Mouse (Mus musculus) C2C12 (cell line): ENCODE data around the gene Gm10840.

ENCODE experiments used
- CTCF ChIP-seq: IDR thresholded peaks from one replicate; pipeline ENCODE4 v1.5.1; 2011; ENCODE audit not compliant: control insufficient read depth, insufficient read depth, insufficient read length
- USF1 ChIP-seq: IDR thresholded peaks from one replicate; pipeline ENCODE4 v1.6.1; 2011; ENCODE audit warnings: low read depth, mild to moderate bottlenecking, control low read depth, moderate library complexity

DNA sequence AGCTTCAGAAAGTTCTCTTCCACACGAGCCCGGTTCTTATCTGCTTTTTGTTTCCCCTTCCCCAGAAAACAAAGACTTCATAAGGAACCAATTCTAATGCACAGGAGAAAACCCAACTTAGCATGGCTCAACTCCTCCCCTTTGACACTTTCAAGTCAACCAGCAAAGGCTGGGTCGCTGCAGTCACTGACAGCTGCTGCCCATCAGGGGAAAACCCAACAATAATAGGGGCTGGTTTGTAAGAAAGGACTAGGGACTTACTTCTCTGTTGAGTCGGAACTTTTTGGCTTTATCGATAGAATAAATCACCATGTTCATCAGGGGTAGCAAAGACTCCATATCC, 41.4 kb downstream of the Gm10840 start, which contains the start of gene Strada:
- TF ChIP-seq CTCF (no peak), USF1 (no peak)
